Mouse (Mus musculus): Measurements from ENCODE around the gene Ahdc1. TPM values are rescaled to one million over a fixed set of nuclear protein-coding genes. Genes with fewer than 3 reads are reported as not detected.

Gene Ahdc1
- total RNA-seq, 4 experiments from 2014 or later, result 95.7 to 104 (median 99.7) TPM

- no peak for DNase-seq (ENCODE audit: low spot score in 2 of 2)
Observed at GRCm38 (mm10) chr4:133037798-133038197, 26.7 kb downstream of the Ahdc1 start.

- no peak for DNase-seq (ENCODE audit: low spot score in 2 of 2)
Observed at GRCm38 (mm10) chr4:133038521-133039115, 27.6 kb downstream of the Ahdc1 start.

GRCm38 (mm10) chr4:133039116-133039819, 28.2 kb downstream of the Ahdc1 start:
- DNase-seq (ENCODE audit: low spot score in 2 of 2), result no peak

DNA sequence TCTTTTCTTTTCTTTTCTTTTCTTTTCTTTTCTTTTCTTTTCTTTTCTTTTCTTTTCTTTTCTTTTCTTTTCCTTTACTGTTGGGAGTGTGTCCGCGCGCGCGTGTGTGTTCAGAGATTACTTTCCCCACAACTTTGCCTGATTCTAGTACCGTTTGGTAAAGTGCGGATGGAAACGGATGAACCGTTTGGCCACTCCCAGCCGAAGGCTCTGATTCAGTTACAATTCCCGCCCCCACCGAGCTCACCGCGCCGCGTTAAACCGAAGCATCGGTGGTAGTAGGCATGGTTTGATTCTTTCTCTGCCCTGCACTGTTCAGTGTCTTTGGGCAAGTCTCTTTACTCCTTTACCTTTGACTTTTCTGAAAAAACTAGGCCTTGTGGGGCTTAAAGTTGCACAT, 28.8 kb downstream of the Ahdc1 start:
- DNase-seq (ENCODE audit: low spot score in 2 of 2), result no peak

DNA sequence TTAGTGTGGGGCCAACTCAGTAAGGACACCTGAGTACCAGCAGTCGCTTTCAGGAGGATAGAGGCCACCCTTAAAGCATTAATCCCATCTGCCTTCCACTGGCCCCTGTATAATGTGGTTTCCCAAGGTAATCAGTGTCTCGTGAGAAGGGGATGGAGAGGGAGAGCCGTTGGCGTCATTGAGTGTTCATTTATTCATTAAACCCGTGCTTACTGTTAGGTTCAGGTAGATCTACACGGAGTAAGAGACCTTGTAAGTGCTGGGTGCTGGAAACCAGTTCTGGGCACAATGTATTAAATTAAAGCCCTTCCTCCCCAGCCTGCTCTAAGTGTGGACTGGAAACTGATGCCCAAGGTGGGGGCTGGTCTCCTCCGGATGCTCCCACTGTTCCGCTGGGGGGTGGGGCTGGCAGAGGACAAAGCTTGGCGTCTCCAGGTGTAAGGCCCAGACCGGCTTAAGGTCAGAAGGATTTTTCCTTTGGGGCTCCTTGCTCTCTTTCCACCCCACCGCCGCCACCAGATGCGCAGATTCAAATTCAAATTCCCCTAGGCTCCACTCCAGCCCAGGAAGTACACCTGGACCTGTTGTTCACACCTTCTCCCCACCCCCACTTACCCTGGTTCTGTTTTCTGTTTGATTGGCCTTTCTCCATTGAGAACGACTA, 29.3 kb downstream of the Ahdc1 start:
- no peak for DNase-seq (ENCODE audit: low spot score in 2 of 2)

GRCm38 (mm10) chr4:133042244-133042643, 31.2 kb downstream of the Ahdc1 start:
- no peak for DNase-seq (ENCODE audit: low spot score in 2 of 2)

- DNase-seq (ENCODE audit: low spot score in 2 of 2), result no peak
Observed at GRCm38 (mm10) chr4:133042651-133043635, 31.9 kb downstream of the Ahdc1 start.

GRCm38 (mm10) chr4:133043798-133044646, 33.0 kb downstream of the Ahdc1 start:
- DNase-seq (ENCODE audit: low spot score in 2 of 2), result no peak

GRCm38 (mm10) chr4:133044647-133045094, 33.6 kb downstream of the Ahdc1 start:
- DNase-seq (ENCODE audit: low spot score in 2 of 2), result no peak

DNA sequence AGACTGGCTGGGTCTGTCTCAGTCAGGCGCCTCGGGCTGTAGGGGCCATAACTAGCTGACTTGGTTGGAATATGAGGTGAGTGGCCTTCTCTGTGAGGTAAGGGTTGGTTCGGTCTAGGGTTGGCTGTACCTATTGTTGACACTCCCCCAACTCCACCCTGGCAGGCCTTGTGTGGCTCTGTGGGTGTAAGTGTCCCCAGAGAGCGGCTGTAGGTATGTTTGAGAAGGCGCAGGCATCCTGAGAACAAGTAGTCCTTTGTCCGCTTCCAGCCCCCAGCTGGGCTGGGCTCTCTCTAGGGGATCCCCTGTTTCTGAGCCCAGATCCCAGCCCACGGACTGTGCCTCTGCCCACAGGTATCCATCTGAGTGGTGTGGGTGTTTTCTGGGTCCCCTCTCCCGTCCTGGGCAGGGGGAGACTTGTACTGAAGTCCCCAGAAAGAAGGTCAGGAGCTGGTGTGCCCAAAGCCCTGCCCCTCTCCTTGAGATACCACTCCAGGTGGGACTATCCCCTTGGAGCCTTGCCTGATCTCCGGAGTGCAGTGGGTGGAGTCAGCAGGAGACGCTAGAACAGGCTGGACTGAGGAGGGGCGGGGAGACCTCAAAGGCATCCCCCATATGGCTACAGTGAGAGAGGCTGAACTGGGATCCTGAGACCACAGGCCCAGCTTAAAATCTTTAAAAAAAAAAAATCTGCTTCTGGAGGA, 34.9 kb downstream of the Ahdc1 start:
- no peak for DNase-seq (ENCODE audit: low spot score in 2 of 2)

DNA sequence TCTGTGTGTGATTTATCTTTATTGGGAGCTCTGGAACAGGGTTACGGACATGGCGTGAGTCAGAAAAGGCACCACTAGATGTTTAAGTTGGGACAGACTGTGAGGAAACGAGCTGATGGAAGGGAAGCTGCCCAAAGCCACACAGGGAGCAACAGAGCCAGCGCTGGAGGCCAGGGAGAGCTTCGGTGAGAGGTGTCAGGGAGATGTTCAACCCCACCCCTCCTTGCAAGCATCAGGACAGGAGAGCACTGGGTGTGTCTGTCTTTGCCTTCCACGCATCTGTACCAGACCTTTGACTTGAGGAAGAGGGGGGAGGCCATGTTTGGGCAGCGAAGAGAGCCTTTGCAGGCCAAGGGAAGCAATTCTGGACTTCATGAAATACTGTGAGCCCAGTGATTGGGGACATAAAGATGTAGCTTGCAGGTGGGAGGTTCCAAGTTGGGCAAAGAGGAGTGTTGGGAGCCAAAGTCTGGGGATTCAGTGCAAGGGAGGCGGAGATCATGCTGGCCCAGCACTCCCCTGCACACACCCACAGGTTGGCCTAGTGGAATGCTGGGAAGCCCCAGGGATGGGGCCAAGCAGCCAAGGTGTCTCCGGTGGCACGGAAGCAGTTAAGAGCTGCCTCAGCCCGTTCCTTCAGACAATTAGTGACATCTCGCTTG, 35.8 kb downstream of the Ahdc1 start:
- DNase-seq (ENCODE audit: low spot score in 2 of 2), result no peak

DNA sequence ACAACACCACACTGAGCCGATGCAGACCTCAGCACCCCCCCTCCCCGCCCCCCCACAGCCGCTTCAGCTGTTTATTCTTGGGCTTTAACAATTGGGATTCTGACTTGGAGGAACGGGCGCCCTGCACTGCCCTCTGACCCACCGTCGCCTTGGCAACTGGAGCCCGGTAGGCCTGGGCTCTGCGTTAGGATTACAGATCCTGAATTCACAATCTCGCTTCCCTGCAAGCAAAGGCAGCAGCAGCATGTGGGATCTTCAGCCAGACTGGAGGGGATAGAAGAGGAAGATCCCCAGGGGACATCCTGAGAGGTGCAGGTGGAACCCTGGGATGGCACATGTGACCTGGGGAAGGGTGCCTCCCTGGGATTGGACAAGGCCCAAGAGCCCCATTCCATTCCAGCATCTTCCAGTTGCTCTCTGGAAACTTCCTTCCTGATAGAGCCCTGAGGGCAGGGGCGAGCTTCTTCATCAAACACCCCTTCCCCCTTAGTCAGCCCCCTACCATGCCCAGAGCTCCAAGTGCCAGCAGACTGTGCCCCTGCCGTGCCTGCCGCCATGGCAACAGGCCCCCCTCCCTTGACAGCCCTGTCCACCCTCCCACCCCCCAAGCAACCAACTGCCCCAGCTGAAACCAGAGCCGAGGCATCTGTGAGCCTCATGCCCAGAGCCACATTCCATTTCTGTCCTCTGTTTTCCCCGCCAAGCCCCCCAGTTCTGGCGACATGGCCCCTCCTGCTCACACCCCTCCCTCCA, 36.5 kb downstream of the Ahdc1 start:
- no peak for DNase-seq (ENCODE audit: low spot score in 2 of 2)

DNA sequence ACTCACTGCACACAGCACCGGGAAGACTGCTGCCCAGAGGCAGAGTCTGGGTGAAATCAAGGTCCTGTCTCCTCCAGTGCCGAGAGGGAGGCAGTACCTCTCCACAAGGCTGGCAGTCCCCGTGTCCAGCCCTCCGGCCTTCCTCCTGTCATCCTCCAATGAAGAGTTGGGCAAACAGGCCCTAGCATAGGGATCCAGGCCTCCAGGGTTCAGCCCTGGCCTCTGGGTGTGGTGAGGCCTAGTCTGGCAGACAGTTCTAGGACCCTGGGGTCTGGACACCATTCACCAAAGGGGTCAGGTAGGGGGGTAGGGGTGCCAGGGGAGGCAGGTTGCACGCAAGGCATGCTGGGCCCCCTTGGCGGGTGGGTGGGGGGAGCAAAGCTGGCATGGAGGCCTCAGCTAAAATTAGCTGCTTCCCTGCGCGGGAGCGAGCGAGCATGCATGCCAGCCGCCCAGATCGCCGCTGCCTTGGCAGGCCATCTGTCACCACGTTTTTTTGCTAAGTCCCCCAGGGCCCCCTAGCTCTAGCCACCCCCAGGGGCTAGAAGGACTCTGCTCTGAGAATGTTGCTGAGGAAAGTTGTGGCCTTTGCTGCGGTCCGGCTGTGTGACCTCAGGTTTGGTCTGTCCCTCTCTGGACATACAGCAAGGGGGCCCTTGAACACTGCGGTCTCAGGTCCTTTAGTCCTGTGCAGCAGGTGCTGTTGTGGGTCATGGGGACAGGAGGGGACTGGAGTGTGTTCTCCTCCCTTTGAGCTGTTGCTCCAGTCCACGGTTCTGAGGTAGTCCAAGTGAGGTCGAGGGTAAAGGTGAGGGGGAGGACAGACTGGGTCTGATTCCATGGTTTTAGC, 38.2 kb downstream of the Ahdc1 start:
- no peak for DNase-seq (ENCODE audit: low spot score in 2 of 2)

DNA sequence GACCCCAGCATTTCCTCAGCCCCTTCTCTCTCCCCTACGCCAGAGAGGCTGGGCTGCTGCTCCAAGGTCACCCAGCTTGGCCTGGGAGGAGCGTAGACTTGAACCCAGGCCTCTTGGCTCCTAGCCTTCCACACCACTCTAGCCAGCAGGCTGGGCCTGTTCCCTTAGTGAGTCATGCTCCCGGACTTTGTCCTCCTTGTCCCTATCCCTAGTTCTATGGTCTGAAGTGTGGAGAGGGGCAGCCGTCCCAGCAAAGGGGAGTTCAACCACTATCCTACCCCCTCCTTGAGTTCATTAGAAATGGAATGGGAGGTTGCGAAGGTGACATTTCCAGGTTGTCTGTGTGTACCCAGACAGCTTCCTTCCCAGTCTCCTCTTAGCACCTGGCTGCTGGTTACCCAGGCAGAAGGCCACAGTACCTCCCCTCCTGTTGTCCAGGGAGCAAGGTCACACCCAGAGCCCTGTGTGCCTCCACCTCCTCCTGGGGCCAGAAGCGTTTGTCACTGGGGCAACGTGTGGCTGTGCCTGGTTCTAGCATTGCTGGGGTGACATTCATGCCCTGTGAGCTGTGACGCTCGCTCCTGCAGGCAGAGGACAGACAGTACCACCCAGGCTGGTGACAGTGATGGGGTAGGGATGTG, 39.3 kb downstream of the Ahdc1 start:
- DNase-seq (ENCODE audit: low spot score in 2 of 2), result no peak

DNA sequence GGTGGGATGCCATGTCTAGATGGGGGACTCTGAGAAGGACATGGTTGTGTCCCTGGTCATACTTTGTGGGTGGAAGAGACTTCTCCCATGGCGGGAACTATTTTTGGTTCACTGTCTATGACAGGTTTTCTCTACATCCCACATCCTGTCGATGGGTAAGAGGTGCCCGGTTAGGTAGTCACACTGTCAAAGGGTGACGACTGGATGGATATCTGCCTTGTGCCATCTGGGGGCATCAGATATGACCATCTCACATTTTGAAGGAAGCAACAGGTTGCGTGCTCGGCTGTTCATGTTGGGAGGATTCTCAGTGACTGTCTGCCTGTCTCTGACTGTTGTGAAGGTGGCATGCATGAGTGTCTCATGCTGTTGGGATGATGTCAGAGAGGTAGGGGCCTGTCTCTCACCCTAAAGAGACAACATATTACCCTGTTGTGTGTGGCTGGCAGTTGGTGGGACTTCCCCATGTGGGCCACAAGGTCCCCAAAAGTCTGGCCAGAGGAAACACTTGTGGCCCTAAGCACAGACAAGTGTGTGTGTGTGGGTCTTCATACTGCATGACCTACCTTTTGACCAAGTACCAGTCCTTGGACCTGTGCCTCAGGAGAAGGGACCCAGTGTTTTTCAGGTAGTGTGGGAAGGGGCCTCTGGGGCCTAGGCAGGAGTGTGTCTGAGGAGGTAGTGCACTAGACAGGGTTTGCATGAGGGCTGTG, 39.9 kb downstream of the Ahdc1 start:
- DNase-seq (ENCODE audit: low spot score in 2 of 2), result no peak

DNA sequence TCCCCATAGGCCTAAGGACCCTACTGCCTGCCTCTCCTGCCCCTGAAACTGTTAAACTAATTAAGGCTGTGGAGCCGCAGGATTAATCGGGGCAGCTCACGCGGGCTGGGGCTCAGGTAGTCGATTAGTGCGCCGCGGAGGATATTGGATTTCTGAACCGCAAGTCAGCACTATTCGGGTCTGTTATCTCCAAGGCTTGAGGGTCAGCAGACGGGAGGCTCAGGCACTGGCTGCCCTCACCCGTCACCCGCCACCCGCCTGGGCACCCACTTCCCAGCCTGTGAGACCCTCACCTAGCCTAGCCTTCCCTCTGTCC, 40.4 kb downstream of the Ahdc1 start:
- no peak for DNase-seq (ENCODE audit: low spot score in 2 of 2)
